Mouse (Mus musculus) neural tube, embryonic 15.5 days (tissue): Measurements from ENCODE around the gene Porcn. TPM values are rescaled to one million over a fixed set of nuclear protein-coding genes. Genes with fewer than 3 reads are reported as not detected.

ENCODE experiments used
- ATAC-seq: fragments of 200-750 bp; cut with Nextera tagmentation; 2 replicates; pipeline ENCODE4 v1.8.0; 2017; ENCODE audit warnings: mild to moderate bottlenecking, moderate TSS enrichment, moderate library complexity; ENCODE audit not compliant: low FRiP score
- H3K27ac ChIP-seq: fragments of 300-500 bp; sonication (generic); replicated peaks from 2 replicates; pipeline ENCODE4 v1.5.1; 2015; ENCODE audit warnings: mild to moderate bottlenecking, inconsistent platforms
- H3K27me3 ChIP-seq: fragments of 300-500 bp; sonication (generic); replicated peaks from 2 replicates; pipeline ENCODE4 v1.6.1; 2015; ENCODE audit warnings: inconsistent platforms
- H3K36me3 ChIP-seq: fragments of 300-500 bp; sonication (generic); 2 replicates; pipeline ENCODE4 v1.6.1; 2015; ENCODE audit warnings: inconsistent platforms
- H3K4me1 ChIP-seq: fragments of 300-500 bp; sonication (generic); 2 replicates; pipeline ENCODE4 v1.6.1; 2015; ENCODE audit warnings: inconsistent platforms
- H3K4me2 ChIP-seq: fragments of 300-500 bp; sonication (generic); 2 replicates; pipeline ENCODE4 v1.6.1; 2015; ENCODE audit warnings: inconsistent platforms, mild to moderate bottlenecking, moderate library complexity
- H3K4me3 ChIP-seq: fragments of 300-500 bp; sonication (generic); replicated peaks from 2 replicates; pipeline ENCODE4 v1.5.1; 2015; ENCODE audit warnings: mild to moderate bottlenecking, inconsistent platforms
- H3K9ac ChIP-seq: fragments of 300-500 bp; sonication (generic); replicated peaks from 2 replicates; pipeline ENCODE4 v1.6.1; 2015; ENCODE audit warnings: mild to moderate bottlenecking, inconsistent platforms
- H3K9me3 ChIP-seq: fragments of 300-500 bp; sonication (generic); replicated peaks from 2 replicates; pipeline ENCODE4 v1.6.1; 2016; ENCODE audit warnings: inconsistent platforms
- WGBS: fragments of 180-500 bp; shearing (Covaris S2); methylation state at CpG from one replicate; pipeline ENCODE4 v1.1.7; 2015; ENCODE audit warnings: mixed read lengths; 5-methylcytosine and 5-hydroxymethylcytosine counted together
- polyA plus RNA-seq: library from polyadenylated mRNA; unstranded; fragments of >200 nt; fragmentation: Nextera tagmentation; extraction: Ambion mirVana; gene quantifications from 2 replicates; pipeline ENCODE4 v1.2.1, GENCODE M21; 2015

The Porcn gene
- 41.9 and 48.9 TPM in 2 replicates for polyA plus RNA-seq

- H3K27me3 ChIP-seq = no peaks in the 10 kb centered on the region
- peak within 1 kb of the TSS; percentile 55 for H3K9ac ChIP-seq
- H3K4me1 ChIP-seq = peaks cover 7% of the 10 kb centered on the region
- no peaks in the 10 kb centered on the region for H3K36me3 ChIP-seq
- H3K4me3 ChIP-seq = peak within 1 kb of the TSS; percentile 57
- WGBS = 11% methylated on average over 46 of the region's 46 CpGs
- no peaks in the 10 kb centered on the region for H3K9me3 ChIP-seq
- peak; percentile 96 for ATAC-seq
- H3K4me2 ChIP-seq = peak within 1 kb of the TSS; percentile 61
- H3K27ac ChIP-seq = peak within 1 kb of the TSS; percentile 79
Measured at GRCm38 (mm10) chrX:8206015-8206693, at the start of gene Porcn. Gene Porcn (minus strand): TSS chrX:8206525.

GRCm38 (mm10) chrX:8255807-8256206 is 49.5 kb upstream of the Porcn start:
- ATAC-seq = no peak
- no peak overlapping the region for H3K9ac ChIP-seq
- WGBS = 25% methylated on average over 3 of the region's 6 CpGs

GRCm38 (mm10) chrX:8253711-8254110 is 47.4 kb upstream of the Porcn start:
- no peak overlapping the region for H3K27ac ChIP-seq
- no peak overlapping the region for H3K4me3 ChIP-seq
- ATAC-seq = no peak
- H3K9ac ChIP-seq = no peak overlapping the region
- no peaks in the 10 kb centered on the region for H3K9me3 ChIP-seq
- no peaks in the 10 kb centered on the region for H3K36me3 ChIP-seq
- no peaks in the 10 kb centered on the region for H3K27me3 ChIP-seq
- WGBS = 76% methylated on average over 2 of the region's 2 CpGs
- peaks cover 8% of the 10 kb centered on the region for H3K4me1 ChIP-seq
- H3K4me2 ChIP-seq = no peak overlapping the region

More at GRCm38 (mm10) chrX:8255807-8256206, 49.5 kb upstream of the Porcn start:
- Histone ChIP-seq H3K36me3 (no peaks in the 10 kb centered on the region), H3K4me2 (no peak overlapping the region), H3K27ac (no peak overlapping the region), H3K9me3 (no peaks in the 10 kb centered on the region), H3K4me1 (peaks cover 8% of the 10 kb centered on the region), H3K27me3 (no peaks in the 10 kb centered on the region), H3K4me3 (no peak overlapping the region)

- peak; percentile 95 for ATAC-seq
- Histone ChIP-seq H3K9me3 (no peaks in the 10 kb centered on the region), H3K4me1 (peaks cover 8% of the 10 kb centered on the region), H3K27ac (peak within 1 kb of the TSS; percentile 85), H3K4me3 (peak within 1 kb of the TSS; percentile 53), H3K36me3 (no peaks in the 10 kb centered on the region), H3K9ac (peak within 1 kb of the TSS; percentile 62), H3K27me3 (no peaks in the 10 kb centered on the region), H3K4me2 (peak within 1 kb of the TSS; percentile 60)
- 19% methylated on average over 45 of the region's 45 CpGs for WGBS
Measured at GRCm38 (mm10) chrX:8252334-8253285, 46.3 kb upstream of the Porcn start, which contains the start of gene Ftsj1. Gene Ftsj1 (minus strand): TSS chrX:8252406.

DNA sequence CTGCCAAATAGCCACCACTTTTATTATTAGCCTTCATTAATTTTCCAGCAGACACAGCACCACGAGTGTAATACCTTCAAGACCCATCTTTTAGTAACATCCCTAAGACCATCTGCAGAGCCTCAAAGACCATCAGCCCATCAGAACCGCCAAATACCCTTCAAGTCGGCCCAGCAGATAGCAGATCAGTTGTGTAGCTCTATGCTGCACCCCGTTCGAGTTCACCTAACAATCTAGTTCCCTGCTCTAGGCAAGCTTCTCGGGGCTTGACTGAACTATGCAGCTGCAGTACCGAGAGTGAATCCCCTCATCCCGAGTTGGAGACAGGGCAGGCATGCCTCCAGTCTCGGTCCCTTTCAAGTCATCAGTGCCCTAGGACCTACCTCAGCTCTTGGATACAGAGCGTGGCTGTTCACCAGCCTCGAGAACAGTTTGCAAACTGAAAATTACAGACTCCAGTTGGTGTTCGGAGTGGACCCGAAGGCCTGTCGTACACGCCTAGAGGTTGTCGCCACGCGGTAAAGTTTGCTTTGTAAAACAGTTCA is 45.5 kb upstream of the Porcn start:
- Histone ChIP-seq H3K4me1 (peaks cover 8% of the 10 kb centered on the region), H3K27me3 (no peaks in the 10 kb centered on the region), H3K27ac (no peak overlapping the region), H3K4me2 (peak overlapping the region; percentile 60), H3K4me3 (peak overlapping the region; percentile 53), H3K9me3 (no peaks in the 10 kb centered on the region), H3K9ac (peak overlapping the region; percentile 62), H3K36me3 (no peaks in the 10 kb centered on the region)
- 23% methylated on average over 18 of the region's 18 CpGs for WGBS
- ATAC-seq = peak; percentile 55

- H3K9ac ChIP-seq = no peak overlapping the region
- H3K27ac ChIP-seq = no peak overlapping the region
- WGBS = 94% methylated on average over 7 of the region's 8 CpGs
- no peaks in the 10 kb centered on the region for H3K9me3 ChIP-seq
- no peaks in the 10 kb centered on the region for H3K27me3 ChIP-seq
- peaks cover 8% of the 10 kb centered on the region for H3K4me1 ChIP-seq
- ATAC-seq = no peak
- H3K4me3 ChIP-seq = no peak overlapping the region
- H3K36me3 ChIP-seq = no peaks in the 10 kb centered on the region; the same call in 1 of the 2 replicates
- H3K4me2 ChIP-seq = no peak overlapping the region
Measured at GRCm38 (mm10) chrX:8248542-8249120, 42.3 kb upstream of the Porcn start.

DNA sequence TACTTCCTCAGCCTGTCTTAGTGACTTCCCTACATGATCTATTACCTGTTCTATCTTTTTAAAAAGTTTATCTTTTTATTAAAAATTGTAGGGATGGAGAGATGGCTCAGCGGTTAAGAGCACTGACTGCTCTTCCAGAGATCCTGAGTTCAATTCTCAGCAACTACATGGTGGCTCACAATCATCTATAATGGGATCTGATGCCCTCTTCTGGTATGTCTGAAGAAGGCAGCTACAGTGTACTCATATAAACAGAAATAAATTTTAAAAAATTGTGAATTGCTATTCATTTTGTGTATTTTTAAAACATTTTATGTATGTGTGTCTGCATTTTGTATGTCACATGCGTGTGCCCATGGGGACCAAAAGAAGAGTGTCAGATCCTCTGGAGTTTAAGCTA is 41.4 kb upstream of the Porcn start:
- peaks cover 4% of the 10 kb centered on the region; the same call in 1 of the 2 replicates for H3K36me3 ChIP-seq
- 83% methylated on average over 2 of the region's 2 CpGs for WGBS
- H3K4me2 ChIP-seq = no peak overlapping the region
- H3K9ac ChIP-seq = no peak overlapping the region
- H3K4me3 ChIP-seq = no peak overlapping the region
- ATAC-seq = no peak
- no peaks in the 10 kb centered on the region for H3K9me3 ChIP-seq
- H3K4me1 ChIP-seq = peaks cover 8% of the 10 kb centered on the region
- H3K27me3 ChIP-seq = no peaks in the 10 kb centered on the region
- no peak overlapping the region for H3K27ac ChIP-seq

DNA sequence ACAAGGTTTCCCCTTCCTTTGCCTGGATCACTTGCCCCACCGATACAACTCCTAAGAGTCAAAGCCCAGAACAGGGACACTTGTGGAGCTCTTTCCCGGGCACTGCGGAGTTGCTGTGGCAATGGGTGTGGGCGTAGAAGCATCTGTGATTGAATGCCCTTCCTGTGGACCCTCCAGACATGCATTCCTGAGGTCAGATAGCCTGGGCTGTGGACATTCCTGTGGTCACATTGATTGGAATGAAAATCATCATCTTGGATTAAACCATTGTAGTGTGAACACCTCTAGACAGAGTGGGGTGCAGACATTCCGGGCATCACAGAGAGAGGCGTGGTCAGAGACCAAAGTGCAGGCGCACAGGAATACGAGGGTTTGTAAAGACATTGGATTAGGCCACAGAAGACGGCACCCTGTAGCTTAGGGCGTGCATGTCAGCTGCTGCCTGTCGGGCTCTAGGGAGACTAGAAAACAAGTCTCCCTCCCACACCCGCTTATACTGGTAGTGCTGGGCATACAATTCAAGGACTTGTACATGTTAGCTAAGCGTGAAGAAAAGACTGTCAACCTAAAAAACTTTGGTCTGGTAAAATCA is 32.6 kb upstream of the Porcn start:
- Histone ChIP-seq H3K9me3 (no peaks in the 10 kb centered on the region), H3K36me3 (0 out of 2 replicates have a peak, but pooled peaks cover 10% of the 10 kb centered on the region)
- no peak for ATAC-seq

GRCm38 (mm10) chrX:8236704-8237103 is 30.4 kb upstream of the Porcn start:
- Histone ChIP-seq H3K9me3 (no peaks in the 10 kb centered on the region), H3K4me1 (no peaks in the 10 kb centered on the region), H3K27ac (no peak overlapping the region), H3K4me2 (no peak overlapping the region), H3K27me3 (no peaks in the 10 kb centered on the region), H3K4me3 (no peak overlapping the region), H3K9ac (no peak overlapping the region), H3K36me3 (0 out of 2 replicates have a peak, but pooled peaks cover 6% of the 10 kb centered on the region)
- 95% methylated on average over 2 of the region's 2 CpGs for WGBS
- no peak for ATAC-seq

More for the DNA sequence above, 32.6 kb upstream of the Porcn start:
- Histone ChIP-seq H3K27me3 (no peaks in the 10 kb centered on the region), H3K4me1 (no peaks in the 10 kb centered on the region), H3K27ac (no peak overlapping the region), H3K4me3 (no peak overlapping the region), H3K9ac (no peak overlapping the region), H3K4me2 (no peak overlapping the region)
- WGBS = 78% methylated on average over 13 of the region's 13 CpGs

DNA sequence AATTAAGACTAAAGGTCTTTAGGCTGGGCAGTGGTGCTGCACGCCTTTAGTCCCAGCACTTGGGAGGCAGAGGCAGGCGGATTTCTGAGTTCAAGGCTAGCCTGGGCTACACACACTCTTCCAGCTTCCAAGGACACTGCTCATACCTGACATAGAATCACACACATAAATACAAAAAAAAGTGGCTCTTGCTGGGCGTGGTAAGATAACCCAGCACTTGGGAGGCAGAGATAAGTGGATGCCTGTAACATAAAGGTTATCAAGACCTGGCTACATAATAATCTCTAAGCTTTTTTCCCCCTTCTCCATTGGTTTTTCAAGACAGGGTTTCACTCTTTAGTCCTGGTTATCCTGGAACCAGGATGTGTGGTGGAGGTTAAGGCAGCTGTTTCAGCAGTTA is 27.3 kb upstream of the Porcn start:
- H3K36me3 ChIP-seq = no peaks in the 10 kb centered on the region
- H3K9ac ChIP-seq = no peak overlapping the region
- H3K27me3 ChIP-seq = no peaks in the 10 kb centered on the region
- ATAC-seq = no peak
- H3K27ac ChIP-seq = no peak overlapping the region
- no peak overlapping the region for H3K4me2 ChIP-seq
- 86% methylated on average over 3 of the region's 3 CpGs for WGBS
- H3K9me3 ChIP-seq = no peaks in the 10 kb centered on the region
- no peak overlapping the region for H3K4me3 ChIP-seq
- no peaks in the 10 kb centered on the region for H3K4me1 ChIP-seq

GRCm38 (mm10) chrX:8230272-8230671 is 23.9 kb upstream of the Porcn start:
- Histone ChIP-seq H3K27me3 (no peaks in the 10 kb centered on the region), H3K4me1 (no peaks in the 10 kb centered on the region), H3K4me3 (no peak overlapping the region), H3K27ac (no peak overlapping the region), H3K36me3 (no peaks in the 10 kb centered on the region), H3K9ac (no peak overlapping the region), H3K9me3 (no peaks in the 10 kb centered on the region), H3K4me2 (no peak overlapping the region)
- 82% methylated on average over 4 of the region's 4 CpGs for WGBS
- ATAC-seq = no peak
